Mouse (Mus musculus) heart, adult 2 months (tissue): ENCODE measurements around the gene Gabrd. TPM values are rescaled to one million over a fixed set of nuclear protein-coding genes. Genes with fewer than 3 reads are reported as not detected.

Source experiments
- DNase-seq, 2 experiments: peaks; one replicate each; pipeline ENCODE4 v3.0.0; 2021
- H3K27ac ChIP-seq: fragments of 200-600 bp; 2 replicates; pipeline ENCODE4 v1.8.1; 2022
- H3K27me3 ChIP-seq: fragments of 200-500 bp; 2 replicates; pipeline ENCODE4 v1.6.1; 2012; ENCODE audit warnings: mild to moderate bottlenecking, low read length, inconsistent platforms, mixed read lengths; ENCODE audit not compliant: control insufficient read depth, insufficient read depth
- H3K36me3 ChIP-seq: fragments of 200-500 bp; 2 replicates; pipeline ENCODE4 v1.6.1; 2012; ENCODE audit warnings: low read length, inconsistent platforms; ENCODE audit not compliant: control insufficient read depth, insufficient read depth
- H3K4me1 ChIP-seq: fragments of 200-500 bp; 2 replicates; pipeline ENCODE4 v1.6.1; 2011; ENCODE audit warnings: low read length; ENCODE audit not compliant: control insufficient read depth, insufficient read depth
- H3K4me3 ChIP-seq: fragments of 200-600 bp; 2 replicates; pipeline ENCODE4 v1.8.1; 2022
- H3K79me2 ChIP-seq: fragments of 200-500 bp; replicated peaks from 2 replicates; pipeline ENCODE4 v1.6.1; 2012; ENCODE audit warnings: mild to moderate bottlenecking, inconsistent platforms, low read length, moderate library complexity, mixed read lengths; ENCODE audit not compliant: control insufficient read depth, insufficient read depth
- H3K9ac ChIP-seq: fragments of 200-500 bp; 2 replicates; pipeline ENCODE4 v1.6.1; 2012; ENCODE audit warnings: low read depth, mild to moderate bottlenecking, control low read depth, inconsistent platforms, low read length, mixed read lengths
- CTCF ChIP-seq: fragments of 200-600 bp; IDR thresholded peaks from 2 replicates; pipeline ENCODE4 v1.8.1; 2022; ENCODE audit warnings: antibody characterized with exemption, mild to moderate bottlenecking, moderate library complexity
- EP300 ChIP-seq: fragments of 200-500 bp; IDR thresholded peaks from 2 replicates; pipeline ENCODE4 v1.6.1; 2011; ENCODE audit warnings: low read depth, low read length, control low read depth; ENCODE audit not compliant: insufficient read depth
- POLR2A ChIP-seq: fragments of 200-500 bp; IDR thresholded peaks from 2 replicates; pipeline ENCODE4 v1.6.1; 2011; ENCODE audit warnings: mild to moderate bottlenecking, low read depth, low read length, control low read depth; ENCODE audit not compliant: insufficient read depth
- WGBS: fragments of 180-500 bp; shearing (Covaris S2); methylation state at CpG from one replicate; pipeline ENCODE4 v1.1.7; 2018; 5-methylcytosine and 5-hydroxymethylcytosine counted together
- intact Hi-C: fragments of 180-260 bp; cut with DNase I; formaldehyde crosslinking; loops from one replicate; pipeline ENCODE4 v1.15.1; 2025
- polyA plus RNA-seq: library from polyadenylated mRNA; depleted of rRNA; stranded (reverse); fragments of >200 nt; gene quantifications from 2 replicates; pipeline ENCODE4 v1.2.3, GENCODE M21; 2012
- total RNA-seq, 2 experiments: library from RNA; stranded (reverse); gene quantifications; 2 replicates each; pipeline ENCODE4 v1.2.3; 2021

Gabrd gene
- total and polyA plus RNA-seq, 3 experiments: 0.06 TPM; not detected in 2

DNA sequence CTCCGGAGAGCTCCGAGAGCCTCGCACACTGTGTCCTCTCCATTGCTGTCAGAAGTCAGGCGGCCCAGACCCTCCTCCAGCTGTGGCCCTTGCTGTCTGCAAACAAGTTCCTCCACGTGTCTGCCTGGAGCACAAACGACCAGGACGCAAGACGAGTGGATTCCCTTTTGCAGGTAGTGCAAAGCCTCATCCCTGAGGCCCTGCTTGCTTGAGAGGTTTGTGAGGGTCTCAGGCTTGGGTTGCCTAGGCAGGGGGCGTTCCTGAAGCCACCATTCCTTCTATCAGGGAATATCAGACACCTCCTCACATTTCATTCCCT lies 269 bp upstream of the Gabrd start:
- TF ChIP-seq EP300: no peak
- no peak for TF ChIP-seq POLR2A
- no peak for TF ChIP-seq CTCF
- 4% methylated on average over 9 of the region's 9 CpGs for WGBS
- Histone ChIP-seq H3K27ac (no peak overlapping the region), H3K4me3 (no peak overlapping the region), H3K9ac (no peak overlapping the region), H3K79me2 (no peaks in the 10 kb centered on the region), H3K4me1 (no peaks in the 10 kb centered on the region), H3K36me3 (no peaks in the 10 kb centered on the region), H3K27me3 (peaks cover 2% of the 10 kb centered on the region; the same call in 1 of the 2 replicates)
- DNase-seq: no peak
- intact Hi-C loops: no loop called here

DNA sequence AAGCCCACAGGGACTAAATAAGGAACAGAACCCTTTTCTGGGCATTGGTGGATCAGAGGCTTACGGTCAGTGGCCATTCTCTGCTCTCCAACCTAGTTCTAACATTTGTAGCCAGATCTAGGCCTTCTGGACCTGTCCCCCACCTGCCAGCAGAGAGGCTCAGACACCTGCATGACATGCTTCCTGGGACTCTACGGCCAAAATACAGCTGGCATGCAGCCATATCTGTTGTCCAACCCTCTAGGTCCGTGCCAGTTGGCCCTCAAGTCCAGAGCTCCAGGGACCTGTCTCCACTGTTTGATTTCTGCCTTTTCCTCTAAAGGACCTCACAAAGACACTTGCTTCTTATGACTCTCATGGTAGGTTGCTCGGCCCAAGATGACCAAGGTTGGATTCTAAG lies 1.2 kb downstream of the Gabrd start:
- no peak for TF ChIP-seq EP300
- Histone ChIP-seq H3K27ac (no peak overlapping the region), H3K9ac (no peak overlapping the region), H3K36me3 (no peaks in the 10 kb centered on the region), H3K27me3 (peaks cover 4% of the 10 kb centered on the region; the same call in 1 of the 2 replicates), H3K79me2 (no peaks in the 10 kb centered on the region), H3K4me1 (no peaks in the 10 kb centered on the region), H3K4me3 (no peak overlapping the region)
- no peak for DNase-seq
- WGBS: 71% methylated on average over 4 of the region's 4 CpGs
- intact Hi-C loops: no loop called here

DNA sequence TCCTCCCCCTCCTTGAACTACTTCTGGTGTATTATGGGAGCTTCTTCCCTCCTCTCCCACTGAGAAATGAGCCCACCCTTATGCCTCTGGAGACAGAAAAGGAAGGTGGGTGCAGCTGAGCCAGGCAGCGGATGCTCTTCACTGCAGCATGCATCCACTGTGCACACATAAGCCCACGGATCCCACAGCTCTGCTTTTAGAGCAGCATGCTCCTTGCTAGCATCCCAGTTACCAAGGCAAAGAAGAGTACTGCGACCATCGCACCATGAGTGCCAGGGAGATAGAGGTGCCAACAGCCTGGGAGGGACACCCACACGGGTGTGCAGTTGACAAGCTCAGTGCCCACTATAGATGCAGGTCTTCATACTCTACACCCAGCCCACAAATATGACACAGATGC lies 2.4 kb downstream of the Gabrd start:
- no peaks in the 10 kb centered on the region for H3K79me2 ChIP-seq
- H3K4me1 ChIP-seq: no peaks in the 10 kb centered on the region
- no peak for DNase-seq
- TF ChIP-seq CTCF (no peak), POLR2A (no peak), EP300 (no peak)
- intact Hi-C loops: no loop called here
- H3K4me3 ChIP-seq: no peak overlapping the region
- H3K9ac ChIP-seq: no peak overlapping the region
- peaks cover 4% of the 10 kb centered on the region; the same call in 1 of the 2 replicates for H3K27me3 ChIP-seq
- WGBS: 73% methylated on average over 5 of the region's 5 CpGs
- no peaks in the 10 kb centered on the region for H3K36me3 ChIP-seq
- H3K27ac ChIP-seq: no peak overlapping the region

DNA sequence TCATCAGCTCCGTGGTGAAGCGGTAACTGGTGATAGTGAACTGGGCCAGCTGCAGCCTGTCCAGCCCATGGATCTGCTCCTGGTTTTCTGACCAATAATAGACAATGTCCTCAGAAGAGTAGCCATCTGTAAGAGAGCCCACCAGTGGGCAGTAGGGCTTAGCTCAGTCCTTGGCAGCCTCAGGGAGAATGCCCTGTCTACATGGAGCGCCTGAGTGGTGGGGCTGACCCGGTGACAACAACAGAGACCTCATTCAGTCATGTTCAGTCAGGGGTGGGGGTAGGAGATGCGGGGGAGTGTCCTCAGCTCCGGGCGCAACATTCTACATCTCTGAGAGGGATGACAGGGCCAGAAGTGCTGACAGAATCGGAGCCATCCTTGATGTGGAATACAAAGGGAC lies 10.7 kb downstream of the Gabrd start:
- H3K4me1 ChIP-seq: no peaks in the 10 kb centered on the region
- H3K27ac ChIP-seq: no peak overlapping the region
- TF ChIP-seq EP300: no peak
- no peak for TF ChIP-seq POLR2A
- TF ChIP-seq CTCF: no peak
- no peaks in the 10 kb centered on the region for H3K36me3 ChIP-seq
- no peak overlapping the region for H3K4me3 ChIP-seq
- WGBS: 63% methylated on average over 8 of the region's 8 CpGs
- H3K79me2 ChIP-seq: no peaks in the 10 kb centered on the region
- intact Hi-C loops: no loop called here
- no peak overlapping the region for H3K9ac ChIP-seq
- DNase-seq: no peak
- H3K27me3 ChIP-seq: no peaks in the 10 kb centered on the region; the same call in 1 of the 2 replicates

DNA sequence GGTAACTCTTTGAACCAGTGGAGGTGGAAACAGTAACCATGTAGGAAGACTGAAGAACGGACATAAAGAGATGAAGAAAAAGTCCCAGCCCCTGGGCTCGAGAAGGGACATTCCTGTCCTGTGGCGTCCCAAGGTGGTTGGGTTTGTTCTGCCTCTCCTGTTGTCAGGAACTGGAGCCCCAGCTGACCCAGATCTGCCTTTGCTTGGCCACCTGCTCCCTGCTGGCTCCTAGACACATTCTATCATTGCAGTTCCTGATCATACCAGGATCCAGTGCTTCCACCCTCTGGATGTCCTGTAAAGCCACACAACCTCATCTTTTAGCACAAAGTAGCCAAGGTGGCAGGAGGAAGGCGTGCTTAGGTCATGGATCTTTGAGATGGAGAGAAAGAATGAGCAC lies 14.6 kb downstream of the Gabrd start:
- no peak overlapping the region for H3K27ac ChIP-seq
- H3K9ac ChIP-seq: no peak overlapping the region
- no peak overlapping the region for H3K4me3 ChIP-seq
- H3K36me3 ChIP-seq: no peaks in the 10 kb centered on the region
- no peak for DNase-seq
- 67% methylated on average over 4 of the region's 4 CpGs for WGBS
- TF ChIP-seq POLR2A: no peak
- TF ChIP-seq CTCF: no peak
- TF ChIP-seq EP300: no peak
- H3K4me1 ChIP-seq: no peaks in the 10 kb centered on the region
- intact Hi-C loops: no loop called here
- no peaks in the 10 kb centered on the region for H3K27me3 ChIP-seq
- H3K79me2 ChIP-seq: no peaks in the 10 kb centered on the region

DNA sequence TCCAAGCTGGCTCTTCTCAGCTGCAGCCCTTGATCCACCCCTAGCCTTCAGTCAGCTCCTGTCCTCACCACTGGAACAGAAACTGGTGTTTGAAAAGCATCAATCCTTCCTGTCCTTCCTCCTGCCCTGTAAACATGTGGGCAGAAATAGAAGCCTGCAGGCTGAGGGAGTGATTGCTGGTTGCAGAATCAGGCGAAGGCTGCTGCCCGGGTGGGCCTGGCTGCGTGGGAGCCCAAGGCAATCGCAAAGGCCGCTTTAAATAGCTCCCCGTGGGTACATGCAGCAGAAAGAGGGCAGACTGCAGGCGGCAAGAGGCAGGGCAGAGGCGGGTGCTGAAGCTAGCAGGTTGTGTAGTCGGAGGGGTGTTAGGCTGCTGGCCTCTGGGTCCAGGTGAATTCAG lies 15.2 kb downstream of the Gabrd start:
- Histone ChIP-seq H3K79me2 (no peaks in the 10 kb centered on the region), H3K27ac (no peak overlapping the region), H3K4me3 (no peak overlapping the region), H3K4me1 (no peaks in the 10 kb centered on the region), H3K27me3 (no peaks in the 10 kb centered on the region), H3K36me3 (no peaks in the 10 kb centered on the region), H3K9ac (no peak overlapping the region)
- intact Hi-C loops: no loop called here
- 26% methylated on average over 9 of the region's 9 CpGs for WGBS
- no peak for TF ChIP-seq POLR2A
- no peak for TF ChIP-seq CTCF
- no peak for DNase-seq
